Comparison of ENCODE assay signal across 28 mouse cellular contexts in genomic region chr12:94587031-94587430, GRCm38 (mm10).
A peak's percentile ranks its signal among the peaks of the same experiment; 100 is the strongest.
DNase-seq lines count a peak whose midpoint lies in the region; ATAC-seq and TF ChIP-seq lines count a peak whose summit lies in the region.
"Had no signal": no experiment of that assay in that cellular context is flagged by ENCODE, and none has a peak within 500 bp of the region (broad histone marks: within the 10 kb centered on the region; RNA-seq: fewer than 3 reads in every experiment).

No protein-coding gene starts in this region.

- H3K27me3 ChIP-seq in heart, embryonic 12.5 days (replicated peaks), result no peaks in the 10 kb centered on the region
- H3K27me3 ChIP-seq in kidney, embryonic 15.5 days, result no peaks in the 10 kb centered on the region
- no peaks in the 10 kb centered on the region for H3K27me3 ChIP-seq in kidney, adult 2 months (replicated peaks; ENCODE audit: control insufficient read depth, insufficient read depth, low read length)
- H3K27me3 ChIP-seq in midbrain, embryonic 10.5 days (ENCODE audit: low read depth, poor library complexity, severe bottlenecking), result no peaks in the 10 kb centered on the region
- H3K27me3 ChIP-seq: heart, embryonic 13.5 days; hindbrain, embryonic 15.5 days had no signal

- DNase-seq in heart, adult 11 months, result peak; percentile 96
- DNase-seq in kidney, adult 2 months, result no peak
- DNase-seq in brain, embryonic 14.5 days (ENCODE audit: low read depth), result peak; percentile 35
- peak; percentile 7 to 21 for DNase-seq in heart, postnatal 14 days
- DNase-seq in midbrain, embryonic 10.5 days (ENCODE audit: low spot score), result no peak
- DNase-seq: adrenal gland, postnatal 25 days; cerebellum, adult 18-20 months; cerebellum, postnatal 10 days; gastrocnemius, adult 2 months; gastrocnemius, postnatal 36 days; kidney, adult 11 months; layer of hippocampus, adult 9-11 months; liver; lung, adult 2 months; lung, postnatal 10 days; midbrain, embryonic 14.5 days; thymus, adult 2 months; thymus, postnatal 4 days had no signal

- intact Hi-C loops in heart, postnatal 14 days (cut with DNase I), result loop anchor here (5.0 to 10.0 kb wide), 4 partner anchors 102 to 1108 kb away; partner anchors contain the start of gene Flrt2

- 53% methylated on average over 4 of the region's 4 CpGs for WGBS in heart, embryonic 12.5 days
- WGBS in kidney, embryonic 15.5 days, result 58% methylated on average over 4 of the region's 4 CpGs
- 64% methylated on average over 4 of the region's 4 CpGs for WGBS in kidney, adult 2 months
- WGBS in midbrain, embryonic 10.5 days, result 78% methylated on average over 4 of the region's 4 CpGs

- no peak overlapping the region for H3K27ac ChIP-seq in heart, embryonic 12.5 days (ENCODE audit: poor library complexity, severe bottlenecking)
- peak overlapping the region; percentile 13; the same call in 1 of the 2 replicates for H3K27ac ChIP-seq in kidney, embryonic 15.5 days
- H3K27ac ChIP-seq in kidney, adult 2 months (ENCODE audit: insufficient read depth, low read depth, low read length), result no peak overlapping the region
- no peak overlapping the region for H3K27ac ChIP-seq in midbrain, embryonic 10.5 days (replicated peaks)
- H3K27ac ChIP-seq: gastrocnemius, adult 2 months; heart, embryonic 13.5 days; hindbrain, embryonic 10.5 days; hindbrain, embryonic 15.5 days; liver, embryonic 14.5 days; macrophage had no signal

- H3K9ac ChIP-seq in heart, embryonic 12.5 days, result no peak overlapping the region
- no peak overlapping the region for H3K9ac ChIP-seq in kidney, embryonic 15.5 days
- H3K9ac ChIP-seq: heart, embryonic 13.5 days; hindbrain, embryonic 15.5 days; liver, embryonic 14.5 days had no signal

- TF ChIP-seq POLR2A in kidney, adult 2 months (IDR thresholded peaks at IDR 0.05; ENCODE audit: low read depth, low read length), result no peak
- no peak for TF ChIP-seq POLR2A in brain, embryonic 14.5 days (IDR thresholded peaks at IDR 0.05; ENCODE audit: borderline replicate concordance, extremely low read depth, insufficient read depth, insufficient read length, poor library complexity, severe bottlenecking)

- no peak for TF ChIP-seq CTCF in kidney, adult 2 months (conservative IDR thresholded peaks at IDR 0.05; ENCODE audit: insufficient read depth, insufficient read length, low read depth, low read length)
- TF ChIP-seq CTCF in brain, embryonic 14.5 days (IDR thresholded peaks at IDR 0.05; ENCODE audit: borderline replicate concordance, extremely low read depth, insufficient read depth, insufficient read length), result no peak

- no peak for ATAC-seq in heart, embryonic 12.5 days (ENCODE audit: insufficient number of reproducible peaks, low FRiP score)
- no peak for ATAC-seq in kidney, embryonic 15.5 days (replicated peaks; ENCODE audit: low FRiP score)
- ATAC-seq: CD4-positive, CD25-positive, alpha-beta regulatory T cell, adult 4 months; forebrain, embryonic 16.5 days; inflammation-experienced regulatory T-cells, adult 6 months had no signal

- no peaks in the 10 kb centered on the region for H3K36me3 ChIP-seq in heart, embryonic 12.5 days
- no peaks in the 10 kb centered on the region for H3K36me3 ChIP-seq in kidney, embryonic 15.5 days
- no peaks in the 10 kb centered on the region for H3K36me3 ChIP-seq in kidney, adult 2 months (ENCODE audit: control insufficient read depth, insufficient read depth, low read length)
- H3K36me3 ChIP-seq in midbrain, embryonic 10.5 days, result no peaks in the 10 kb centered on the region
- H3K36me3 ChIP-seq: heart, embryonic 13.5 days; hindbrain, embryonic 10.5 days; hindbrain, embryonic 15.5 days had no signal

- H3K9me3 ChIP-seq in heart, embryonic 12.5 days (replicated peaks), result no peaks in the 10 kb centered on the region
- H3K9me3 ChIP-seq in kidney, embryonic 15.5 days (replicated peaks), result no peaks in the 10 kb centered on the region
- no peaks in the 10 kb centered on the region for H3K9me3 ChIP-seq in midbrain, embryonic 10.5 days (replicated peaks)
- H3K9me3 ChIP-seq: heart, embryonic 13.5 days; hindbrain, embryonic 10.5 days; hindbrain, embryonic 15.5 days had no signal

- no peak overlapping the region for H3K4me3 ChIP-seq in heart, embryonic 12.5 days
- no peak overlapping the region for H3K4me3 ChIP-seq in kidney, embryonic 15.5 days (replicated peaks)
- no peak overlapping the region for H3K4me3 ChIP-seq in kidney, adult 2 months (ENCODE audit: insufficient read depth, low read depth, low read length)
- H3K4me3 ChIP-seq in midbrain, embryonic 10.5 days, result no peak overlapping the region
- H3K4me3 ChIP-seq: gastrocnemius, adult 2 months; heart, embryonic 13.5 days; hindbrain, embryonic 10.5 days; hindbrain, embryonic 15.5 days had no signal

- H3K4me2 ChIP-seq in heart, embryonic 12.5 days, result no peak overlapping the region
- no peak overlapping the region for H3K4me2 ChIP-seq in kidney, embryonic 15.5 days
- H3K4me2 ChIP-seq: heart, embryonic 13.5 days; hindbrain, embryonic 15.5 days had no signal

- H3K4me1 ChIP-seq in heart, embryonic 12.5 days (replicated peaks), result peaks cover 13% of the 10 kb centered on the region; the same call in 1 of the 2 replicates
- 0 out of 2 replicates have a peak, but pooled peaks cover 6% of the 10 kb centered on the region for H3K4me1 ChIP-seq in kidney, embryonic 15.5 days
- no peaks in the 10 kb centered on the region for H3K4me1 ChIP-seq in kidney, adult 2 months (ENCODE audit: control insufficient read depth, insufficient read depth, low read length)
- no peaks in the 10 kb centered on the region for H3K4me1 ChIP-seq in midbrain, embryonic 10.5 days
- H3K4me1 ChIP-seq: hindbrain, embryonic 10.5 days; hindbrain, embryonic 15.5 days had no signal

Comparison
In these comparisons a context has a peak if more than half of its experiments do, and no peak if none do; other contexts are left out.
1. DNase-seq: peak in heart, adult 11 months (single experiment), brain, embryonic 14.5 days (single experiment) and heart, postnatal 14 days (2 of 2); none in kidney, adult 2 months (single experiment) and midbrain, embryonic 10.5 days (single experiment).